22 mouse cellular contexts compared by ENCODE assay signal in the genomic region with DNA sequence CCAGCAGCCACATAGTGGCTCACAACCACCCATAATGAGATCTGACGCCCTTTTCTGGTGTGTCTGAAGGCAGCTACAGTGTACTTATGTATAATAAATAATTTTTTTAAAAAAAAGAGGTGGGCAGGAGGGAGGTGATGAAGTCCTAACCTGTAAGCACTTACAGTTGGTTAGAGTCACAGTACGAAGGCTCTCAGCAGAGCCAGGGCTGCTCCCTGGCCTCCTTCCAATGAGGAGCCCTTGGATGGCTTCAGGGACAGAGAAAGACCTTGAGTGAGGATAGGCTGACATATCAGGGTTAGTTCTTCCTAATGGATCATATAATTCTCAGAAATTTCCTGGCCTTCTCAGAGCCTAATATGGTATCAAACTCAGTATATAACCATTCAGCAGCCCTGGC.
A peak's percentile ranks its signal among the peaks of the same experiment; 100 is the strongest.
DNase-seq lines count a peak whose midpoint lies in the region; ATAC-seq and TF ChIP-seq lines count a peak whose summit lies in the region.
"Had no signal": no experiment of that assay in that cellular context is flagged by ENCODE, and none has a peak within 500 bp of the region (broad histone marks: within the 10 kb centered on the region; RNA-seq: fewer than 3 reads in every experiment).

No protein-coding gene starts in this region.

- no peak for TF ChIP-seq POLR2A in testis, adult 2 months (IDR thresholded peaks at IDR 0.05; ENCODE audit: control insufficient read depth, low read depth, low read length)

- H3K4me3 ChIP-seq in testis, adult 2 months (ENCODE audit: control insufficient read depth, low read depth, low read length) = no peak overlapping the region
- H3K4me3 ChIP-seq: forebrain, embryonic 10.5 days; forebrain, embryonic 13.5 days; heart, embryonic 12.5 days; heart, embryonic 15.5 days had no signal

- H3K36me3 ChIP-seq in testis, adult 2 months (ENCODE audit: control insufficient read depth, insufficient read depth, low read length) = no peaks in the 10 kb centered on the region
- H3K36me3 ChIP-seq: forebrain, embryonic 10.5 days; heart, embryonic 12.5 days; heart, embryonic 15.5 days had no signal

- 0 out of 2 replicates have a peak, but pooled peaks cover 2% of the 10 kb centered on the region for H3K4me1 ChIP-seq in testis, adult 2 months (ENCODE audit: control insufficient read depth, insufficient read depth, low read length)
- H3K4me1 ChIP-seq: heart, embryonic 12.5 days; heart, embryonic 15.5 days had no signal

- no peak for TF ChIP-seq CTCF in testis, adult 2 months (IDR thresholded peaks at IDR 0.05; ENCODE audit: control insufficient read depth, insufficient read depth, insufficient replicate concordance, low read depth, low read length)

- H3K27me3 ChIP-seq in testis, adult 2 months (ENCODE audit: control insufficient read depth, insufficient read depth, low read length) = no peaks in the 10 kb centered on the region
- H3K27me3 ChIP-seq: CH12.LX; forebrain, embryonic 13.5 days; heart, embryonic 12.5 days; heart, embryonic 15.5 days; Patski had no signal

- DNase-seq in heart, adult 11 months = peak; percentile 59
- no peak for DNase-seq in heart, postnatal 14 days
- DNase-seq in testis, postnatal 10 days (ENCODE audit: low spot score) = no peak
- DNase-seq in adrenal gland, postnatal 14 days = peak; percentile 87
- peak; percentile 61 for DNase-seq in testis, postnatal 14 days (ENCODE audit: low spot score)
- DNase-seq in layer of hippocampus, adult 8-10 months (ENCODE audit: low spot score in 2 of 2) = no peak
- DNase-seq: cerebellum, adult 9-10 months; heart, adult 18-20 months; heart, postnatal 10 days had no signal

- peak overlapping the region; percentile 17; the same call in 1 of the 2 replicates for H3K27ac ChIP-seq in testis, adult 2 months (ENCODE audit: control insufficient read depth, insufficient read depth, low read depth, low read length)
- H3K27ac ChIP-seq: forebrain, embryonic 10.5 days; forebrain, embryonic 13.5 days; heart, embryonic 15.5 days; hindbrain, embryonic 14.5 days; hindbrain, postnatal 0 days had no signal

- ATAC-seq in monocyte, adult 5-6 weeks (replicated peaks; ENCODE audit: insufficient number of reproducible peaks, low FRiP score, low TSS enrichment, poor library complexity, severe bottlenecking) = no peak
- ATAC-seq: forebrain, embryonic 13.5 days; forebrain, embryonic 16.5 days; hindbrain, postnatal 0 days; inflammation-experienced regulatory T-cells, adult 6 months; intestine, embryonic 16.5 days; Patski had no signal

- intact Hi-C loops in heart, postnatal 14 days (cut with DNase I) = no loop called here

Comparison
In these comparisons a context has a peak if more than half of its experiments do, and no peak if none do; other contexts are left out.
1. DNase-seq: peak in heart, adult 11 months (single experiment), adrenal gland, postnatal 14 days (single experiment) and testis, postnatal 14 days (single experiment); none in heart, postnatal 14 days (0 of 2), testis, postnatal 10 days (single experiment) and layer of hippocampus, adult 8-10 months (0 of 2).